Mouse (Mus musculus): Measurements from ENCODE around the gene Cfap43. TPM values are rescaled to one million over a fixed set of nuclear protein-coding genes. Genes with fewer than 3 reads are reported as not detected.

The Cfap43 gene
- polyA plus RNA-seq (2014; fragmentation: Illumina TruSeq; extraction: RNeasy Lipid Tissue Mini Kit (QIAGEN cat#74804); ENCODE audit: low read depth, low replicate concordance) = 357 TPM

GRCm38 (mm10) chr19:47919126-47919965, at the start of gene Cfap43, which contains the start of gene Itprip:
TSS of gene Cfap43 (minus strand) at chr19:47919287.
TSS of gene Itprip (minus strand) at chr19:47919299.

GRCm38 (mm10) chr19:47937443-47938406, 18.6 kb upstream of the Cfap43 start, which contains the start of gene Cfap58:
TSS of gene Cfap58 (plus strand) at chr19:47937675.

GRCm38 (mm10) chr19:47865353-47865947, 53.6 kb downstream of the Cfap43 start, which contains the start of gene Gsto2:
TSS of gene Gsto2 (plus strand) at chr19:47865534.

GRCm38 (mm10) chr19:47854796-47855783, 64.0 kb downstream of the Cfap43 start, which contains the start of gene Gsto1:
TSS of gene Gsto1 (plus strand) at chr19:47854970.

GRCm38 (mm10) chr19:47731071-47731881, 187.8 kb downstream of the Cfap43 start, which contains the start of gene Sfr1:
TSS of gene Sfr1 (plus strand) at chr19:47731682.

GRCm38 (mm10) chr19:47691994-47692393, 227.1 kb downstream of the Cfap43 start, which contains the start of gene Col17a1:
TSS of gene Col17a1 (minus strand) at chr19:47692094.

Other genes starting within 250 kb of the Cfap43 start
- gene Col17a1, start 227.2 kb downstream of the Cfap43 start, polyA plus RNA-seq (2014; fragmentation: Illumina TruSeq; extraction: RNeasy Lipid Tissue Mini Kit (QIAGEN cat#74804); ENCODE audit: low read depth, low replicate concordance) = 0.14 TPM
- gene Sfr1, start 187.6 kb downstream of the Cfap43 start, polyA plus RNA-seq (2014; fragmentation: Illumina TruSeq; extraction: RNeasy Lipid Tissue Mini Kit (QIAGEN cat#74804); ENCODE audit: low read depth, low replicate concordance) = 174 TPM
- 5.8 TPM for gene Gsto1, start 64.3 kb downstream of the Cfap43 start, polyA plus RNA-seq (2014; fragmentation: Illumina TruSeq; extraction: RNeasy Lipid Tissue Mini Kit (QIAGEN cat#74804); ENCODE audit: low read depth, low replicate concordance)
- 115 TPM for gene Gsto2, start 53.8 kb downstream of the Cfap43 start, polyA plus RNA-seq (2014; fragmentation: Illumina TruSeq; extraction: RNeasy Lipid Tissue Mini Kit (QIAGEN cat#74804); ENCODE audit: low read depth, low replicate concordance)
- gene Itprip, start within 50 bp of the Cfap43 start, polyA plus RNA-seq (2014; fragmentation: Illumina TruSeq; extraction: RNeasy Lipid Tissue Mini Kit (QIAGEN cat#74804); ENCODE audit: low read depth, low replicate concordance) = 5.3 TPM
- 66.0 TPM for gene Cfap58, start 18.4 kb upstream of the Cfap43 start, polyA plus RNA-seq (2014; fragmentation: Illumina TruSeq; extraction: RNeasy Lipid Tissue Mini Kit (QIAGEN cat#74804); ENCODE audit: low read depth, low replicate concordance)